Mouse (Mus musculus) lung, adult 2 months (tissue): ENCODE data around the gene 2900011O08Rik.

Source experiments
- CTCF ChIP-seq: fragments of 200-500 bp; IDR thresholded peaks from 2 replicates; pipeline ENCODE4 v1.5.1; 2011; ENCODE audit warnings: mild to moderate bottlenecking, low read length, control low read depth; ENCODE audit not compliant: insufficient read depth
- POLR2A ChIP-seq: fragments of 200-500 bp; IDR thresholded peaks from 2 replicates; pipeline ENCODE4 v1.6.1; 2011; ENCODE audit warnings: low read depth, mild to moderate bottlenecking, control low read depth, low read length, borderline replicate concordance; ENCODE audit errors: extremely low read depth

GRCm38 (mm10) chr16:14112742-14113141 lies 126.3 kb downstream of the 2900011O08Rik start:
- TF ChIP-seq POLR2A (no peak), CTCF (no peak)
